Mouse (Mus musculus): ENCODE measurements at regions not wholly inside any gene's neighbourhood (a gene's known extent, or its start where the extent isn't known, plus 50 kb on each side); places are given as distances from the start of the nearest gene placed in this dataset.
"Not testable (repeated sequence)": the region's sequence is repeated elsewhere in the genome, so short reads cannot be mapped to it uniquely, and the experiment has no call there.

DNA sequence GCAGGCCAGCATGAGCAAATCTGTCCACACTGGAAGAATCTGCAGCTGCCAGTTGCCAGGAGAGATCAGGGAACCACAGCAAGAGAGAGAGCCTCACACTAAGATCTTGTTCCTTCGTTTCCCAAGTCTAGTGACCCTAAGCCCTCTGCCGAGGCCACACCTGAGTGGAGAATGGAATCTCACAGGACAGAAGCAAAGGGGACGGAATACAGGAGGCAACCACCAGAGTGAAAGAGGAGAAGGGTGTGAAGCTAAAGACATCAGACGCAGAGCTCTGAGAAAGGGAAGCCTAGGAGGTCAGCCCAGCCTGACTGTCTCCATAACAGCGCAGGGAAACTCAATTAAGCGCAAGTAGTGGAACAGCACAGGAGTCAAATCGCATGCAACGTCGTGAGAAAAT is 75.0 kb downstream of the Suds3 start:
- intact Hi-C loops (cut with DNase I), result no loop called here
- DNase-seq (ENCODE audit: low spot score in 2 of 2), result no peak

DNA sequence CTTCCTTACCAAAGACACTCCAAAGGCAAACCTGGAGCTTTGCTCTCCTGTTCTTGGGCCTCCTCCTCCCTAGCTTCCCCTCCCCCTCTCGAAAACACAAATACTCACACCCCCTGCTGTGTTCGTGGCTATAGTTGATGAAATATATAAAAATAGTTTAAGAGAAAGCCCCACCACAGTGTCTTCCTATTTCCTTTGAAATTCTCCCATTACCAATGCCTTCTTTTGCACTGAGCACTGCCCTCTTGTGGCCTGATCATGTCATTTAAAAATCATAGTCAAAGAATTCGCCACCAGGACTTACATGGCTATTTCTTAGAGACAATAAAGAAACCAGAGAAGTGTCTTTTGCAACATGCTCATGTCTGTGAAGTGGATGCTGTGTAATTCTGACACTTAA is 78.7 kb downstream of the Suds3 start:
- peak; percentile 61 to 77 for DNase-seq (ENCODE audit: low spot score in 2 of 2)
- intact Hi-C loops (cut with DNase I), result loop anchor here (5.0 to 10.0 kb wide), 2 partner anchors 140 to 442 kb away; partner anchors contain the start of gene Srrm4

DNA sequence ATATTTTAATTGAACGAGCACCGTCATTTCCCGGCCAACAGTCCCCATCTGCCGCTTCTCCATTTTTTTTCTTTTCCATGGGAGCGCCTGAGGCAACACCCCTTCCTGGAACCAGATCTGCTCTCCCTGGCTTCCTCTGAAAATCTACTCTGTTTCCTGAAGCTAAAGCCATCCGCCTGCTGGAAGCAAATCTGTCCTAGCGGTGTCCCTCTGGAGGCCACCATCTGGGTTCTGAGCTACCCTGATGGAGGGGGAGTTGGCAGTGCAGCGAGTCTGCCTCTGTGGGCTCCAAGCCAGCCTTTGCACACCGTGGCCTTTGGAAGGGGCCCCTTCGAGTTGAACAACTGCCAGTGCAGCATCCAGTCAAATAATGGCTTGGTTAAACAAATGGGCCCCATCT is 83.8 kb downstream of the Suds3 start:
- peak; percentile 45 to 52 for DNase-seq (ENCODE audit: low spot score in 2 of 2)
- intact Hi-C loops (cut with DNase I), result loop anchor here (10.0 kb wide), 1 partner anchor 437 kb away; the partner anchor contains the start of gene Srrm4

DNA sequence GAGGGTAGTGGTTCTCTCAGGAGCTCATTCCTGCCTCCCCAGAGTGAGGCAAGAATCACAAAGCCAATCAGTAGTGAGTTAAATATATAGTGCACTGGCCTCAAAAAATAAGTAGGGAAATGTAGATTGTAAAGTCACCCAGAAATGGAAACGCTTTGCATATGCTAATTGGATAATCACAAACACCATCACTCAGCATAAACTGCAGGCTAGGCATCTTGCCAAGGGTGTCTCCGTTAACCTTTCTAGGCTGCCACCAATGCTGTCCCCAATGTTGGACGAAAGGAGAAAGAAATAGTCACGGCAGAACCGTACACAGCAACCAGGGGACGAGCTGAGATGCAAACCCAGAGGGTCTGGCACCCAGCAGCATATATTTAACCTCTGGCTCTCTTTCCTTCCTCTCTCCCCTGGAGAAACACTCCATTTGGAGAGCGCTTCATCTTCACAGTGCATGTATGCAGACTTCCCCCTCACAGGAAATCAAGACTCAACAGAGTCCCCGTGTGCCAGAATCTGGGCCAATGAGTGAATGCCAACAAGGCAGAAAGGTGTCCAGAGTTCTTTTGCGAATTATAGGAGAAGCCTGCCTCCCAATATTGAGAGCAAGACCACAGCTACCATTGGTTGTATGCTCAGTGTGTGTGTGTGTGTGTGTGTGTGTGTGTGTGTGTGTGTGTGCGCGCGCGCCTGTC is 90.1 kb downstream of the Suds3 start:
- intact Hi-C loops (cut with DNase I), result no loop called here
- DNase-seq (ENCODE audit: low spot score in 2 of 2), result peak in 1 of 2 experiments; percentile 13

DNA sequence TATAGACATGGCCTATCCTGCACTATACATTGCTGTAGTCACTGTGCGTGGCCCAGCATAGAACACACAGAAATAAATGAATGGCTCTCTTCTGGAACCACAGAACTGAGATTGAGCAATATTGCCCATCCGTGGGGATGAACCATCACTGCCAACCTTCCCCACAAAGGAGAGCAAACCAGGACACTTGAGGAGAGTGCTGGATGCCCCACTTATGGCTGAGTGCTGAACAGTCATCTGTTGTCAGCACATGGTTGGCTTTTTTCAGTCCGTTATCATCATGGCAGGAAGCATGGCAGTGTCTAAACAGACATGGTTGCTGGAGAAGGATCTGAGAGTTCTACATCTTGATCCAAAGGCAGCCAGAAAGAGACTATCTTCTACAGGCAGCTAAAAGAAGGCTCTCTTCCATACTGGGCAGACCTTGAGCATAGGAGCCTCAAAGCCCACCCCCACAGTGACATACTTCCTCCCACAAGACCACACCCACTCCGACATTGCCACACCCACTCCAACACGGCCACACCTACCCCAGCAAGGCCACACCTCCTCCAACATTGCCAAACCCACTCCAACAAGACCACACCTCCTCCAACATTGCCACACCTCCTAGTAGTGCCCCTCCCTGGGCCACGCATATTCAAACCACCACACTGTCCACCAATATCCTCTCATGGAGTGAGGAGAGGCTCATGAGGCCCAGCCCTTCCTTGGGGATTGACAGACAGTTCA is 97.3 kb downstream of the Suds3 start:
- no peak for DNase-seq (ENCODE audit: low spot score in 2 of 2)
- intact Hi-C loops (cut with DNase I), result no loop called here

DNA sequence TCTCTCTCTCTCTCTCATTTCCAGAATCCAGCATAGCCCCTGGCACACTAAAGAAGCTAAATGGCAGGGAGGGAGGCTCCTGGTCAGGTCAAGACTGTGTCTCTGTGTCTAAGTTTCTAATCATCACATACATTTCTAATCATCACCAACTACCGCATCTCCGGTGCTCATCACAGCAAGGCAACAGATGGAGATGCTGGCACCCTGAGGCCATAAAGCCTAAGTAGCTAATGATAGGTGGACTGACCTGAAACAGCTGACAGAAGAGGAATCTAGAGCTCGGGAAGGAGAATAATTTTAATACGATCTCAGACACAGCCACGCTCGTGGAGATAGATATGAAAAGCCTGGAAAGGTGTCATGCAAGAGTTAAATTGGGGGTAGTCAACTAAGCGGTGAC is 104.8 kb downstream of the Suds3 start:
- DNase-seq (ENCODE audit: low spot score in 2 of 2), result no peak
- intact Hi-C loops (cut with DNase I), result no loop called here

DNA sequence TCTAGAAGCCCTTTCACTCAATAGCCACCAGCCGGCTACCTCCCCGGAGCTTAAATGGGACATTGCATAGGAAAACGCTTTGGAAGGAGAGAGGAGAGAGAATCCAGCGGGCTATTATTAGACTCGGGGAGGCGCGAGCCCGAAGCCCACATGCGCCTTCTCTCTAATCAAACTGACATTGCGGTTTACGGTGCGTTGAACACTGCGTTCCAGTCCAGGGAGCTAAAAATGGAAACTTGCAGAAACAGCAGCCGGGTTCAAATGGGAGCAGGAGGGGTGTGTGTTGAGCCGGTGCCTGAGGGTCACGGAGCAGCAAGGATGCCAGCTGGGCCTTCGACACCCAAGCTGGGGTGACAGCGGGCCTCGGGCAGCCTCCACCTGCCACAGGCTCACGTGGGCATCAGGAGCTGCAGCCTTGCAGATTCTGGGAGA is 115.1 kb downstream of the Suds3 start:
- intact Hi-C loops (cut with DNase I), result no loop called here
- peak; percentile 70 to 75 for DNase-seq (ENCODE audit: low spot score in 2 of 2)

DNA sequence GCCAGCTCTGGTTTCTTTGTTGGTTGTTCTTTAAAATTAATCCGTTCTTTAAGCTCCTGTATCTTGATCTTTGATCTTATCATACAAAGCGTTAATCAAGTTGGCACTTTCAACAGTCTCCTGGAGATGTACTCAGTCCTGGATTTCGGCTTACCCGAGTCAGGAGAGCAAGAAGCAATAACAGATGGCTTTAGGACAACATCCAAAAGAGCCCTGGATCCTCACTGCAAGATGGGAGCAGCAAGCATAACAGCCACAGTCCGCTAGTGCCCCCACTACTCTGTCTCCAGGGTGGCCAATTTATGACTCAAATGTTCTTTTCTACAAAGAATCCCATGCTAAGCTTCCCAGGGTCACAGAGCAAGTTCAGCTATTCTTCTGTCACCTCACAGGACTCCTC is 121.4 kb downstream of the Suds3 start:
- intact Hi-C loops (cut with DNase I), result no loop called here
- DNase-seq (ENCODE audit: low spot score in 2 of 2), result no peak

DNA sequence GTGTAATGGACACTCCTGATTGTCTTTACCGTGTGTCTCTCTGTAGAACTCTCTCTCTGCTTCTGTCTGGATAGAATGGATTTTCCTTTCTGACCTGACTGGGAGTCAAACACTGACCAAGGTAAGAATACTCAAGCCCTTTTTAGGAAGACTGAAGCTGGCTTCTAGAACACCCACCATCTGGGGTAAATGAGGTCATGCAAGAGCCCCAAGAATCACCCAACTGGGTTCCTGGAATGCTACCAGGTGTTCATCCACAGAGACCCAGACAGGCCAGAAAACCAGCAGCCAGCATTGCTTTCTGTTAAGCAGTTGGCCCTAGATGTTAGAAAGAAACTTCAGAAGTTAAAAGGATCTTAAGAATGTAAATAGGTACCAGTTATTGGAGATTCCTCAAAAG is 122.2 kb downstream of the Suds3 start:
- intact Hi-C loops (cut with DNase I), result no loop called here
- DNase-seq (ENCODE audit: low spot score in 2 of 2), result no peak

DNA sequence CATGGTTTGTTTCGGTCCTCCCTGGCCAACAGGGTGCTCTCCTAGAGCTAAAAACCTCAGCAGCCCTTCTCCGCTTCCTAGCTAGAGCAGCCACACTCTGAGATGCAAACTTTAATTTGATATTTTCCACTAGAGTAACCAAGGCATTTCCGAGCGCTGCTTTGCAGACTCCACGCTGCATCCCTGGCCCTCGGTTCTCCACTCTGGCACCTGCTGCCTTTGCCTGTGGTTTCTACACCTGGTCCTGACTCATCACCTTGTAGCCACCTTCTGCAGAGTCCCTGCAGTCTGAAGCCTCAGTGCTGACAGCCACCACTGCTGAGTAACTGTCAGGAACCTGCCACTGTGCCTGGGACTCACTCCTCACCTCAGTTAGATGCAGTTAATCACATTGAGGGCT is 124.5 kb downstream of the Suds3 start:
- no peak for DNase-seq (ENCODE audit: low spot score in 2 of 2)
- intact Hi-C loops (cut with DNase I), result no loop called here

DNA sequence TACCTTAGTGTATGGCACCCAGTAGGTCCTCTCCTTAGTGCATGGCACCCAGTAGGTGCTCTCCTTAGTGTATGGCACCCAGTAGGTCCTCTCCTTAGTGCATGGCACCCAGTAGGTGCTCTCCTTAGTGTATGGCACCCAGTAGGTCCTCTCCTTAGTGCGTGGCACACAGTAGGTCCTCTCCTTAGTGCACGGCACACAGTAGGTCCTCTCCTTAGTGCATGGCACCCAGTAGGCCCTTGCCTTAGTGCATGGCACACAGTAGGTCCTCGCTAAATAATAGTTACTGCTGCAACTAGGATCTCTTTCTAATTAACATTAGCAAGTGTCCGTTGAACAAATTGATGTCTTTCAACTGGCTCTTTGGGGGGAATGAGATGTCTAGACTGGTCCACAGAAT is 144.4 kb downstream of the Suds3 start:
- DNase-seq (ENCODE audit: low spot score in 2 of 2); intact Hi-C loops (cut with DNase I): not testable (repeated sequence)

DNA sequence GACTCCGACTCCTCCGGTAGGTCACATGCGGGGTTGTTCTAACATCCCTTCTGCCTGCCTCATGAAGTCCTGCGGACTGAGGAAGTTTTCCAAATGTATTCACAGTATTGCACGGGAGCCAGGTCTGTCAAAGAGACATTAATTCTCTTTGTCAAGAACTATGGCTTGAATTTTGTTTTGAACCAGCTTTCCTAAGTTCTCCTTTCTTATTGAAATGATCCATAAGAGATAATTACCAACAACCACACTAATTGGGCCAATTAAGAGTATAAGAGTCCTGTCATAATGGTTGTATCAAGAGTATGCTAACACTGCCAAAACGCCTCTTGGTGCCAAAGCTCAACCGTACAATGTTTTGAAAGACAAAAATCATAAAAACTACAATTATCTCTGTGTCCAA is 151.7 kb downstream of the Suds3 start:
- DNase-seq (ENCODE audit: low spot score in 2 of 2), result no peak
- intact Hi-C loops (cut with DNase I), result no loop called here

DNA sequence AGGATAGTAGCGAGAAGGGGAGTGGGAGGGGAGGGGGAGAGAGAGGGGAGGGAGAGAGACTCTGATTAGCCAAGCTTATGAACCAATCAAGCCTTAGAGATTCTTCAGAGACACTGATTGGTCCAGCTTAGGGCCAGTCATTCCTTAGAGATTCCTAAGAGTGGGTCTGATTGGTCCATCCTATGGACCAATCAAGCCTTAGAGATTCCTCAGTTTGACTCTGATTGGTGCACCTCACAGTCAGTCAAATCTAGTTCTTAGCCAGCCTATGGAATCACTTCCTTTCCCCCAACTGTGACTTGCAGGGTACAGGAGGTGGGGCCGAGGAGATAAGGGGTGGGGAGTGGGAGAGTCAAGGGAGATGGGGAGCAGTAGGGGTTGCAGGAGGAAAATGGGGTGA is 152.8 kb downstream of the Suds3 start:
- DNase-seq (ENCODE audit: low spot score in 2 of 2), result no peak
- intact Hi-C loops (cut with DNase I), result no loop called here

DNA sequence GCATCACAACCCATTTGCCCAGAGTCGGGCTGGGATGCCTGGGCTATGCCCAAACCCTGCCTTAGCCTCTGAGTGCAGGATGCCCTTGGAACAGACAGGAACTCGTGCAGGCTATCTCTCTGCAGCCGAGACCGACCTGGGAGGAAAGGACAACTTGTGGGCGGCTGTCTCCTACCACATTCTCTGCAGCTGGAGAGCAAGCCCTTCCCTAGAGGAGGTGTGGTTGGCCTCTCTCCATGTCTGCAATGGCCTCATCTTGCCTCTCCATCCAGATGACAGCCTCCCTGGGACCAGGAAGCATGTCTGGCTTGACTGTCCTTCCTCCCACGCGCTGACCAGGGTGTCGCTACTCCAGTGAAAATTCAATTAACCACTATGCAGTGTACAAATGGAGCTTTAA is 155.9 kb downstream of the Suds3 start:
- intact Hi-C loops (cut with DNase I), result no loop called here
- DNase-seq (ENCODE audit: low spot score in 2 of 2), result no peak

DNA sequence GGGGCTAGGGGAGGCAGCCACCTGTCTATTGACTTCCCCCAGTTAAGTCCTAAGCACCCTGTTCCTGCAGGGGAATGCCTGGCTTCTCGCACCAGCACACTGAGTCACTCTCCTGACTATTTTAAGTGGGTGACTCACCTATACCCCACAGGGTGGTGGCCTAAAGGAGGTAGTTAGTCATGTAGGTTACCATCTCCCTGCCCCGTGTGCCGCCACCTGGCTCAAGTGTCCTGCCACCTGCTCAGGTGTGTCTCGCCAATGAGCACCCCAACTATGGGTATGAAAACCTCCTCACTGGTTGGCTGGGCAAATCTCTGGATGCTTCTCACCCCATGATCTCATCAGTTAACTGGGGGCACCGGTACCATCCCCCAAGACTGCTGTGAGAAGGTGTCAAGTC is 157.8 kb downstream of the Suds3 start:
- DNase-seq (ENCODE audit: low spot score in 2 of 2), result no peak
- intact Hi-C loops (cut with DNase I), result no loop called here

DNA sequence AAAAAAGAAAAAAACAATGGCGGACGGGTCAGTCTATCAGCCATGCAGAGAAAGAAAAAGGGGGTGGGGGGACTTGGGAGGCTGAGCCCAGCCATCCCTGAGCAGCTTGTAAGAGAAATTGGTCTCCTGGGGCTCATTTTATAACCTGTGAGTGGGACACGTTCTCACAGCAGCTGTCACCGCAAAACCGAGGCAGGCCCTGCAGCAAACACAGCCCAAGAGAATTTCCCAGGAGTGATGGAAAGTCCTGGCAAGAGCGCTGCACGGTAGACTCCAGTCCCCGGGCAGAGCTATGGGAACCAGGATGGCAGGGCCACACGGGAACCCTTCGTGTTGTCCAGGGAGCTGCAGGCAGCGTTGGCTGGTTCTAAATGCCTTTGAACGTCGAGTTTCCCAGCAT is 159.3 kb downstream of the Suds3 start:
- no peak for DNase-seq (ENCODE audit: low spot score in 2 of 2)
- intact Hi-C loops (cut with DNase I), result no loop called here

DNA sequence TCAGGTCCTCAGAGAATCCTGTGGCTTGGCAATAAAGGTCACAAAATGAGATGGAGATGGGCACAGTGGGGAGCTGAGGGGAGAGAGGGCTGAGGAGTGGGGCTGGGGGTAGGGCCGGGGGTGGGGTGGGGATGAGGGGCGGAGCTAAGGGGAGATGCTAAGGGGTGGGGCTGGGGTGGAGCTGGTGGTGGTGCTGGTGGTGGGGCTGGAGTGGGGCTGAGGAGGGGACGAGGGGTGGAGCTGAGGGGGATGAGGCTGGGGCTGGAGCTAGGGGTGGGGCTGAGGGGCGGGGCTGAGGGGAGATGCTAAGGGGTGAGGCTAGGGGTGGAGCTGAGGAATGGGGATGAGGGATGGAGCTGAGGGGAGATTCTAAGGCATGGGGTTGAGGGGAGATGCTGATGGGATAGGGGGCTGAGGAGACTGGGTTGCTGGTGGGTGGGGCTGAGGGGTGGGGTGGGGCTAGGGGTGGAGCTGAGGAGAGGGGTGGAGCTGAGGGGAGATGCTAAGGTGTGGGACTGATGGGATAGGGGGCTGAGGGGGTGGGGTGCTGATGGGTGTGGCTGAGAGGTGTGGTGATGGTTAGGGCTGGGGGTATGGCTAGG is 165.5 kb downstream of the Suds3 start:
- no peak for DNase-seq (ENCODE audit: low spot score in 2 of 2)
- intact Hi-C loops (cut with DNase I), result no loop called here

DNA sequence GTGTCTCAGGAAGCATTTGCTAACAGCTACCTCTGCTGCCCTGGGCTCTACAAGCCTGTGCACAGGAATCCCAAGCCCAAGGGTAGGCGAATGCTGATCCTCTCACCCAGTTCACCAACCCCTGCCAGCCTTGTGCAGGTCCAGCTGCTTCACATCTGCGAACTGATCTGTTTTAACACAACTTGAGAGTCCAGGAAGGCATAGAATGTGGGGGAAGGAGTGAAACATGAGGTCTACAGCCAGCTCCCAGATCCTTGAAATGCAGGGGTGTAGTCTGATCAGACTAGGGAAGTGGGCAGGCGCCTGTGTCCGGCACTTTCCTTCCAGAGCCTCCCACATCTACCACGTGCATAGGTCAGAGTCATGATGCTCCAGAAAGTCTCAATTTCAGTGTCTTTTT is 181.3 kb downstream of the Suds3 start:
- intact Hi-C loops (cut with DNase I), result no loop called here
- no peak for DNase-seq (ENCODE audit: low spot score in 2 of 2)

DNA sequence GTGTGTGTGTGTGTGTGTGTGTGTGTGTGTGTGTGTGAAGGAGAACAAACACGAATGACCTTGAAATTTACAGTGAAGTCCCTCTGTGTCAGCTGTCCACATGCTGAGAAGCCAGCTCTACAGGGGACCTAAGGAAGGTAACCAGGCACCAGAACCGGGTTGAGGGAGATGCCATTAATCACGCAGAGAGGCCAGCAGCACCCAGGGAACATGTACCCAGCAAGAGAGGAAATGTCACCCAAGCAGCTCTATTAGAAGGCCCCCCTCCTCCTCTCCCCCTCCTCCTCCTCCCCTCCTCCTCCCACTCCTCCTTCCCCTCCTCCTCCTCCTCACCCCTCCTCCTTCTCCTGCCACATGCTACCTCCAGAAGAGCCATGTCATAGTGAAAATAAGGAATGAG is 181.8 kb downstream of the Suds3 start:
- no peak for DNase-seq (ENCODE audit: low spot score in 2 of 2)
- intact Hi-C loops (cut with DNase I), result no loop called here

DNA sequence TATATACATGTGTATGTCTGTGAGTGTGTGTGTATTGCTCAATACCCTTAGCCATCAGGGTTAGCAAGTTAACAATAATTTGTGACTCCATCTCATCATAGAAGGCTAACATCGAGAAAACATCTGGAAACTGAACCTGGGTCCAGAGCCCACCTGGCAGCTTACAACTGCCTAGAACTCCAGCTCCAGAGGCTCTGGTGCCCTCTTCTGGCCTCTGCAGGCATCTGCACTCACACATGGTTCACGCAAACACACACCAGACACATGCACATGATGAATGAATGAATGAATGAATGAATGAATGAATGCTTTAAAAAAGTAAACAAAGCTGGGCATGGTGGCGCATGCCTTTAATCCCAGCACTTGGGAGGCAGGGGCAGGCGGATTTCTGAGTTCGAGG is 182.8 kb downstream of the Suds3 start:
- intact Hi-C loops (cut with DNase I), result no loop called here
- no peak for DNase-seq (ENCODE audit: low spot score in 2 of 2)

DNA sequence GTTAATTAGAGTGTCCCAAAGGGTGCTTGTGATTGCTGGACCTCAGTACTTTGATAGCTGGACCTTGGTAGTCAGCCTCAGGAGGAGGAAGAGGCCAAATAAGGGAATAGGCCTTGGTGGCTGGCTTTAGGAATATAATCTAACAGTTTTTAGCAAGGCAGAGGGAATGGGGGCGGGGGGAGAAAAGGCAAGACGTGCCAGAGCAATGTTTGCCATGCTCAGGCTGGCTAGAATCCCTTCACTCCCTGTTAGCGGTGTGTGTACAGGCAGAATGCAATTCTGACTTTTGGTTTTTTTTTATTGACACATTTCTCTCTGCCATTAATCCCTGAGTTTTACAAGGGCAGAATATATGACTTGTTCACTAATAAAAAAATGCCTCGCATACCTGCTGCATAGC is 192.2 kb downstream of the Suds3 start:
- intact Hi-C loops (cut with DNase I), result no loop called here
- DNase-seq (ENCODE audit: low spot score in 2 of 2), result peak in 1 of 2 experiments; percentile 41

Data from left cerebral cortex, postnatal 14 days (tissue).